Mouse (Mus musculus): ENCODE measurements at regions not wholly inside any gene's neighbourhood (a gene's known extent, or its start where the extent isn't known, plus 50 kb on each side); places are given as distances from the start of the nearest gene placed in this dataset.

DNA sequence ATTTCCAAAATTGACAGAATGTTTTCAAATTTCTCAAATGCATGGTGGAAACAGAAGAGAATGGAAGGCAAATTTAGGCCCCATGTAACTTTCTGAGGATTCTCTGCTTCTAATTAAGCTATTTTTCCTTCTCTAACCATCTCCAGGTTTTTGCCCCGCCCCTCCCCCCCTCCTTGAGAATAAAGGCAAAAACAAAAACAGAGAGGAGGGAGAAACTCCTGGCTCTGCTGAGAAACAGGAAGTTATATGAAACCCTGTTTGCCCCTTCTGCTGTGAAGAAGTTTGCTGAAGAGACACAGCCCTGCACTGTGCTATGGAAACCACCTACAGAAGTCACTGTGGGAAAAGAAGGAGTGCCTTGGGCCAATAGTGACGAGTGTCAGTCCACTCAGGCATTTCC is 332.9 kb upstream of the Nr2f2 start:
- no peak overlapping the region for H3K4me3 ChIP-seq (ENCODE audit: insufficient read depth in 1 of 2, low read depth in 1 of 2, low read length in 2 of 2, poor library complexity in 1 of 2, severe bottlenecking in 1 of 2)
- H3K4me1 ChIP-seq (ENCODE audit: control insufficient read depth in 2 of 2, insufficient read depth in 2 of 2, low read length in 2 of 2, poor library complexity in 1 of 2): no peaks in the 10 kb centered on the region
- no peaks in the 10 kb centered on the region for H3K36me3 ChIP-seq (ENCODE audit: control insufficient read depth, insufficient read depth, low read length, poor library complexity, severe bottlenecking)
- no peak overlapping the region for H3K9ac ChIP-seq (ENCODE audit: insufficient read depth, low read depth, low read length, poor library complexity, severe bottlenecking)
- in situ Hi-C loops (cut with MboI; ENCODE audit: low sequenced_read_pairs in 2 of 2, unreplicated experiment in 2 of 2): no loop called here
- no peak overlapping the region for H3K27ac ChIP-seq (ENCODE audit: insufficient read depth, low read depth, low read length, poor library complexity, severe bottlenecking)
- H3K9me3 ChIP-seq (ENCODE audit: control insufficient read depth, insufficient read depth, low read depth, low read length): no peaks in the 10 kb centered on the region
- TF ChIP-seq CHD2 (IDR thresholded peaks at IDR 0.05; ENCODE audit: low read depth, low read length) (no peak), MAFK (IDR thresholded peaks at IDR 0.05; ENCODE audit: insufficient read depth, low read depth, low read length) (no peak), ZC3H11A (IDR thresholded peaks at IDR 0.05; ENCODE audit: borderline replicate concordance, low read depth, low read length) (no peak), ZNF384 (IDR thresholded peaks at IDR 0.05; ENCODE audit: low read depth, low read length) (no peak), HCFC1 (IDR thresholded peaks at IDR 0.05; ENCODE audit: borderline replicate concordance, insufficient read depth, low read length) (no peak)
- no peak for DNase-seq (ENCODE audit: low read depth, low spot score)

DNA sequence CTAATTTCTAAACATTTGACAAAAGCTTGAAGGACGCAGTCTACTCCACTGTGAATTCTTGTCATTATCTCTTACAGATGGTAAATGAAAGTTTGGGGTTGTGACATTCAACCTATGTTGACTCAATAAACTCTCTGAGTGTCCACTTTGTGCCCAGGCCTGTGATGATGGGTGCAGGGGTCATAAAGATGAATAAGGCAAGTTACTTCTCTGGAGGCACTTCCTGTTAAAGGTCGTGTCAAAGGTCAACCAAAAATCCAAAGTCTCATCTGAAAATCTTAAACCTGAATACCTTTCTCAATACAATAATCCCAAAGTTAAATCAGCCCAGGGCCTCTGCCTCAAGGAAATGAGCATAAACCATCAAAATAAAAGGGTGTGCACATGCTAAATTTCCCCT is 332.5 kb upstream of the Nr2f2 start:
- no peaks in the 10 kb centered on the region for H3K4me1 ChIP-seq (ENCODE audit: control insufficient read depth in 2 of 2, insufficient read depth in 2 of 2, low read length in 2 of 2, poor library complexity in 1 of 2)
- no peaks in the 10 kb centered on the region for H3K9me3 ChIP-seq (ENCODE audit: control insufficient read depth, insufficient read depth, low read depth, low read length)
- H3K27ac ChIP-seq (ENCODE audit: insufficient read depth, low read depth, low read length, poor library complexity, severe bottlenecking): no peak overlapping the region
- in situ Hi-C loops (cut with MboI; ENCODE audit: low sequenced_read_pairs in 2 of 2, unreplicated experiment in 2 of 2): no loop called here
- no peak overlapping the region for H3K9ac ChIP-seq (ENCODE audit: insufficient read depth, low read depth, low read length, poor library complexity, severe bottlenecking)
- no peaks in the 10 kb centered on the region for H3K36me3 ChIP-seq (ENCODE audit: control insufficient read depth, insufficient read depth, low read length, poor library complexity, severe bottlenecking)
- no peak overlapping the region for H3K4me3 ChIP-seq (ENCODE audit: insufficient read depth in 1 of 2, low read depth in 1 of 2, low read length in 2 of 2, poor library complexity in 1 of 2, severe bottlenecking in 1 of 2)
- no peak for DNase-seq (ENCODE audit: low read depth, low spot score)
- TF ChIP-seq CHD2 (IDR thresholded peaks at IDR 0.05; ENCODE audit: low read depth, low read length): no peak
- no peak for TF ChIP-seq ZNF384 (IDR thresholded peaks at IDR 0.05; ENCODE audit: low read depth, low read length)
- TF ChIP-seq ZC3H11A (IDR thresholded peaks at IDR 0.05; ENCODE audit: borderline replicate concordance, low read depth, low read length): no peak
- TF ChIP-seq HCFC1 (IDR thresholded peaks at IDR 0.05; ENCODE audit: borderline replicate concordance, insufficient read depth, low read length): no peak
- no peak for TF ChIP-seq MAFK (IDR thresholded peaks at IDR 0.05; ENCODE audit: insufficient read depth, low read depth, low read length)

DNA sequence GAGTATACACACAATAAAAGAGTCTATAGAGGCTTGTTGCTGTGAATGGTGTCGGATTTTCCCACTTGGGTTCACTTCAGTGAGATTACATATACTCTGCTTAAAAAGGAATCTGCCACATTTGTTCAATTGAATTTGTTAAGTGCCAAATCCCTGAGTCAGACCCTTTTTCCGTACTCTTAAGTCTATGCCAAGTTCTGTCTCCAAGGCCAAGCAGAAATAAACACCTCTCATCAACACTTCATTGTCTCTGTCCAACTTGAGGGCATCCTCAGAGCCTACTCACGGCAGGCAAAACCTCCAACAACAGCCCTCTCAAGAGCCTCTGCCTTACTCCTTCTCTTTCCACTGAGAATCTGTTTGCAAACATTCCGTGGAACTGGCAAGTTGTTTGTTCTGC is 325.6 kb upstream of the Nr2f2 start:
- H3K4me3 ChIP-seq (ENCODE audit: insufficient read depth in 1 of 2, low read depth in 1 of 2, low read length in 2 of 2, poor library complexity in 1 of 2, severe bottlenecking in 1 of 2): no peak overlapping the region
- no peak overlapping the region for H3K27ac ChIP-seq (ENCODE audit: insufficient read depth, low read depth, low read length, poor library complexity, severe bottlenecking)
- in situ Hi-C loops (cut with MboI; ENCODE audit: low sequenced_read_pairs in 2 of 2, unreplicated experiment in 2 of 2): no loop called here
- no peak for DNase-seq (ENCODE audit: low read depth, low spot score)
- H3K9me3 ChIP-seq (ENCODE audit: control insufficient read depth, insufficient read depth, low read depth, low read length): no peaks in the 10 kb centered on the region
- TF ChIP-seq MAFK (IDR thresholded peaks at IDR 0.05; ENCODE audit: insufficient read depth, low read depth, low read length) (no peak), HCFC1 (IDR thresholded peaks at IDR 0.05; ENCODE audit: borderline replicate concordance, insufficient read depth, low read length) (no peak), ZC3H11A (IDR thresholded peaks at IDR 0.05; ENCODE audit: borderline replicate concordance, low read depth, low read length) (no peak), CHD2 (IDR thresholded peaks at IDR 0.05; ENCODE audit: low read depth, low read length) (no peak), ZNF384 (IDR thresholded peaks at IDR 0.05; ENCODE audit: low read depth, low read length) (no peak)
- H3K9ac ChIP-seq (ENCODE audit: insufficient read depth, low read depth, low read length, poor library complexity, severe bottlenecking): no peak overlapping the region
- no peaks in the 10 kb centered on the region for H3K36me3 ChIP-seq (ENCODE audit: control insufficient read depth, insufficient read depth, low read length, poor library complexity, severe bottlenecking)
- H3K4me1 ChIP-seq (ENCODE audit: control insufficient read depth in 2 of 2, insufficient read depth in 2 of 2, low read length in 2 of 2, poor library complexity in 1 of 2): no peaks in the 10 kb centered on the region

DNA sequence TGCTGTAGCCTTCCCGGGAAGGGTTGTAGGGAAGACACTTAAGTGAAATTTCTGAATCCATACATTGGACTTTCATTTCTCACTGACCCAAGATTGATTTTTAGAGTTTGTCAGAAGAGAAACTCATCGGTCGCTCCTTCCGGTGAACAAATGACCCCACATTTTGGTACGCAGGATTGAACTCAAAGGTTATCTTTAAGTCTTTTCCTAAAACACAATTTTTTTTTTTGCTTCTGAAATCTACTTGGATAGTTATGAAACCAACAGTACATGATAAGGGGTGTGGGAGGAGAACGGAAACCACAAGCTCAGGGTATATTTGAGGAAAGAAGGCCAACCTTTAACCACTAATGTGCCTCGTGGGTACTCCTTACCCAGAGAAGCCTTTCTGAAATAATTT is 324.3 kb upstream of the Nr2f2 start:
- Histone ChIP-seq H3K4me1 (ENCODE audit: control insufficient read depth in 2 of 2, insufficient read depth in 2 of 2, low read length in 2 of 2, poor library complexity in 1 of 2) (no peaks in the 10 kb centered on the region), H3K9me3 (ENCODE audit: control insufficient read depth, insufficient read depth, low read depth, low read length) (no peaks in the 10 kb centered on the region), H3K36me3 (ENCODE audit: control insufficient read depth, insufficient read depth, low read length, poor library complexity, severe bottlenecking) (no peaks in the 10 kb centered on the region), H3K27ac (ENCODE audit: insufficient read depth, low read depth, low read length, poor library complexity, severe bottlenecking) (no peak overlapping the region), H3K9ac (ENCODE audit: insufficient read depth, low read depth, low read length, poor library complexity, severe bottlenecking) (no peak overlapping the region), H3K4me3 (ENCODE audit: insufficient read depth in 1 of 2, low read depth in 1 of 2, low read length in 2 of 2, poor library complexity in 1 of 2, severe bottlenecking in 1 of 2) (no peak overlapping the region)
- no peak for TF ChIP-seq CHD2 (IDR thresholded peaks at IDR 0.05; ENCODE audit: low read depth, low read length)
- TF ChIP-seq ZC3H11A (IDR thresholded peaks at IDR 0.05; ENCODE audit: borderline replicate concordance, low read depth, low read length): no peak
- no peak for TF ChIP-seq HCFC1 (IDR thresholded peaks at IDR 0.05; ENCODE audit: borderline replicate concordance, insufficient read depth, low read length)
- no peak for TF ChIP-seq ZNF384 (IDR thresholded peaks at IDR 0.05; ENCODE audit: low read depth, low read length)
- TF ChIP-seq MAFK (IDR thresholded peaks at IDR 0.05; ENCODE audit: insufficient read depth, low read depth, low read length): no peak
- in situ Hi-C loops (cut with MboI; ENCODE audit: low sequenced_read_pairs in 2 of 2, unreplicated experiment in 2 of 2): no loop called here
- DNase-seq (ENCODE audit: low read depth, low spot score): no peak

DNA sequence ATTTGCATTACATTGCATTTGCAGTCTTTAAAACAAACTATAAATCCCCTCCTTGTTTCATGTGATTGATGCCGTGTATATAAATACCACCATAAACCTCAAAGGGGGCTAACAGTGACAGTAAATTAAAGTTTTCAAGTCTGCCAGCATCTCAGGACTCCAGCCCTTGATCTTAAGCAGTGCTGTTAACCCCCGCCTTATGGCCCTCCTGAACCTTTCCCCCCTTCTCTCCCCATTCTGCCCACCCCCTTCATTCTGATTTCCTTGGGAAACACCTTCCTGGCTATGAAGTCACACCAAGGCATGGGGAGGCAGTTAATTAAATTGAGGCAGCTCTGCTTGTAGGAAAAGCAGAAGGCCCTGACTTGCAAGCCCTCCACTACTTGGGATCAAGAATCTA is 302.5 kb upstream of the Nr2f2 start:
- Histone ChIP-seq H3K36me3 (ENCODE audit: control insufficient read depth, insufficient read depth, low read length, poor library complexity, severe bottlenecking) (no peaks in the 10 kb centered on the region), H3K9ac (ENCODE audit: insufficient read depth, low read depth, low read length, poor library complexity, severe bottlenecking) (no peak overlapping the region), H3K4me3 (ENCODE audit: insufficient read depth in 1 of 2, low read depth in 1 of 2, low read length in 2 of 2, poor library complexity in 1 of 2, severe bottlenecking in 1 of 2) (no peak overlapping the region), H3K4me1 (ENCODE audit: control insufficient read depth in 2 of 2, insufficient read depth in 2 of 2, low read length in 2 of 2, poor library complexity in 1 of 2) (no peaks in the 10 kb centered on the region), H3K9me3 (ENCODE audit: control insufficient read depth, insufficient read depth, low read depth, low read length) (no peaks in the 10 kb centered on the region), H3K27ac (ENCODE audit: insufficient read depth, low read depth, low read length, poor library complexity, severe bottlenecking) (no peak overlapping the region)
- no peak for DNase-seq (ENCODE audit: low read depth, low spot score)
- TF ChIP-seq ZC3H11A (IDR thresholded peaks at IDR 0.05; ENCODE audit: borderline replicate concordance, low read depth, low read length) (no peak), CHD2 (IDR thresholded peaks at IDR 0.05; ENCODE audit: low read depth, low read length) (no peak), ZNF384 (IDR thresholded peaks at IDR 0.05; ENCODE audit: low read depth, low read length) (no peak), MAFK (IDR thresholded peaks at IDR 0.05; ENCODE audit: insufficient read depth, low read depth, low read length) (no peak), HCFC1 (IDR thresholded peaks at IDR 0.05; ENCODE audit: borderline replicate concordance, insufficient read depth, low read length) (no peak)
- in situ Hi-C loops (cut with MboI; ENCODE audit: low sequenced_read_pairs in 2 of 2, unreplicated experiment in 2 of 2): no loop called here
